Comparison of ENCODE assay signal across 18 mouse cellular contexts in genomic region chr2:154641176-154641575, GRCm38 (mm10). TPM values are rescaled to one million over a fixed set of nuclear protein-coding genes. Genes with fewer than 3 reads are reported as not detected.
"Had no signal": no experiment of that assay in that cellular context is flagged by ENCODE, and none has a peak within 500 bp of the region (broad histone marks: within the 10 kb centered on the region; RNA-seq: fewer than 3 reads in every experiment).

No protein-coding gene starts in this region.

- ATAC-seq: hindbrain, postnatal 0 days had no signal

- DNase-seq: kidney, adult 2 months; kidney, postnatal 25 days; right cerebral cortex, adult 18-20 months; right cerebral cortex, postnatal 25 days had no signal

- H3K27me3 ChIP-seq: limb, embryonic 15.5 days; liver, embryonic 15.5 days; midbrain, embryonic 12.5 days; neural tube, embryonic 15.5 days had no signal

- H3K9ac ChIP-seq: limb, embryonic 15.5 days; liver, embryonic 15.5 days; midbrain, embryonic 12.5 days; neural tube, embryonic 15.5 days had no signal

- H3K9me3 ChIP-seq: limb, embryonic 15.5 days; liver, embryonic 15.5 days; neural tube, embryonic 15.5 days had no signal

- H3K27ac ChIP-seq: hindbrain, postnatal 0 days; limb, embryonic 15.5 days; liver, embryonic 15.5 days; midbrain, embryonic 12.5 days; neural tube, embryonic 15.5 days had no signal

- H3K4me1 ChIP-seq: limb, embryonic 15.5 days; midbrain, embryonic 12.5 days; neural tube, embryonic 15.5 days had no signal

- H3K4me2 ChIP-seq: limb, embryonic 15.5 days; liver, embryonic 15.5 days; midbrain, embryonic 12.5 days; neural tube, embryonic 15.5 days had no signal

- H3K4me3 ChIP-seq: limb, embryonic 15.5 days; liver, embryonic 15.5 days; midbrain, embryonic 12.5 days; neural tube, embryonic 15.5 days had no signal

RNA-seq across cellular contexts. Expression of gene 4930519P11Rik, which starts 27.9 kb away (rescaled TPM):
- total RNA-seq: hindbrain, postnatal 0 days; layer of hippocampus, postnatal 25 days; left cerebral cortex, adult 8-10 months; left cerebral cortex, postnatal 25 days; megakaryocyte-erythroid progenitor cell, adult 5-6 weeks; midbrain, postnatal 0 days had no signal
- polyA plus RNA-seq: intestine, embryonic 16.5 days; kidney, embryonic 16.5 days; liver, embryonic 15.5 days; neural tube, embryonic 11.5 days; stomach, embryonic 16.5 days had no signal
